Mouse (Mus musculus) C2C12 (cell line): ENCODE data around the gene Ift57.

Experiments used
- CEBPB ChIP-seq: IDR thresholded peaks from one replicate; pipeline ENCODE4 v1.6.1; 2011; ENCODE audit warnings: low read depth, mild to moderate bottlenecking, control low read depth, moderate library complexity
- CTCF ChIP-seq: IDR thresholded peaks from one replicate; pipeline ENCODE4 v1.5.1; 2011; ENCODE audit not compliant: control insufficient read depth, insufficient read depth, insufficient read length
- MAX ChIP-seq: IDR thresholded peaks from one replicate; pipeline ENCODE4 v1.6.1; 2011; ENCODE audit warnings: mild to moderate bottlenecking, control low read depth
- MYOD1 ChIP-seq: IDR thresholded peaks from one replicate; pipeline ENCODE4 v1.6.1; 2011; ENCODE audit warnings: low read depth; ENCODE audit not compliant: control insufficient read depth, insufficient read length
- MYOG ChIP-seq: IDR thresholded peaks from one replicate; pipeline ENCODE4 v1.6.1; 2011; ENCODE audit not compliant: control insufficient read depth, insufficient read length; ENCODE audit errors: extremely low read depth
- USF1 ChIP-seq: IDR thresholded peaks from one replicate; pipeline ENCODE4 v1.6.1; 2011; ENCODE audit warnings: low read depth, mild to moderate bottlenecking, control low read depth, moderate library complexity

DNA sequence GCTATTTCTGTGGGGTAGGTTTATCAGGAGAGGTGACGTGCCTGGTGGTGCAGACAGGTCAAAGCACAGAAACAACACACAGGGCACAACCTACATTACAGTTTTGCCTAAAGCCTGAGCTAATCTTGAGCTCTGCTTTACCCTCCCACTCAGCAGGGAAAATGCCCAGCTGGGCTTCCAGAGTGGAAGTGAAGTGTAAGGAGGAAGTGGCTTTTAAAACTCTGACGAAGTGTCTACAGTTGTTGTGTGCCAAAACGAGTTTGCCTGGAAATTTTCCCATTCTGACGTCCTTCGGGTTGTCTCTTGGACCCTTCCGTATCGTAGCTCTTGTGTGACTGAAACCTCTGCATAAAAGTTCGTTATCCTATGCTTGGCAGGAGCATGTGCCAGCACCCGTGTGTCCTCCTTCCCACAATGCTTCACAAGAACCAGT is 93.4 kb downstream of the Ift57 start:
- no peak for TF ChIP-seq CTCF
- no peak for TF ChIP-seq USF1
- no peak for TF ChIP-seq MYOG
- TF ChIP-seq CEBPB: no peak
- no peak for TF ChIP-seq MYOD1
- TF ChIP-seq MAX: no peak
